Mouse (Mus musculus): ENCODE measurements around the gene Gm13871. TPM values are rescaled to one million over a fixed set of nuclear protein-coding genes. Genes with fewer than 3 reads are reported as not detected.
"Not testable (repeated sequence)": the region's sequence is repeated elsewhere in the genome, so short reads cannot be mapped to it uniquely, and the experiment has no call there.

The Gm13871 gene
- total RNA-seq (2021): under 1 TPM in 1 of 2 experiments, not detected in 1; 0.20 TPM
- long read RNA-seq, experiment 1: 0 reads
- long read RNA-seq, experiment 2: 0 reads

DNA sequence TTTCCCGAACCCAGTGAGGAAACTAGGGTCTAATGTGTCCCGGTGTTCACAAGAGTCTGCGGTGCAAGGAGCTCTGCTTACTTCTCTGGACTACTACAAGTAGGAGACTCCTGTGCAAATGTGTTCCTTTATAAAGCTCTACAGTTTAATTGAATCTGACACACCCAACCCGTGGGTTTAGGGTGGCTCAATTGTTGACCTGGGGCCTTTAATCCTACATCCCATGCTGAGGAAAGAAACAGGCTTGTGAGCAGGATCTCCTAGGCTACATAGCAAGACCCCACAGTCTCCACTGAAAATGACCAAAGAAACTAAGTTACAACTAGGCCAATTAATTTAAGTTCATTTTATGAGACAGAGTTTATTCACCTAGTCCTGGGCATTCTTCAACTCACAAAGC is at the start of gene Gm13871:
Gene Gm13871, minus strand, starts transcription at position 101 of the 400 bp plus-strand sequence.
- H3K4me3 ChIP-seq; H3K27ac ChIP-seq; DNase-seq; intact Hi-C loops (cut with DNase I): not testable (repeated sequence)

DNA sequence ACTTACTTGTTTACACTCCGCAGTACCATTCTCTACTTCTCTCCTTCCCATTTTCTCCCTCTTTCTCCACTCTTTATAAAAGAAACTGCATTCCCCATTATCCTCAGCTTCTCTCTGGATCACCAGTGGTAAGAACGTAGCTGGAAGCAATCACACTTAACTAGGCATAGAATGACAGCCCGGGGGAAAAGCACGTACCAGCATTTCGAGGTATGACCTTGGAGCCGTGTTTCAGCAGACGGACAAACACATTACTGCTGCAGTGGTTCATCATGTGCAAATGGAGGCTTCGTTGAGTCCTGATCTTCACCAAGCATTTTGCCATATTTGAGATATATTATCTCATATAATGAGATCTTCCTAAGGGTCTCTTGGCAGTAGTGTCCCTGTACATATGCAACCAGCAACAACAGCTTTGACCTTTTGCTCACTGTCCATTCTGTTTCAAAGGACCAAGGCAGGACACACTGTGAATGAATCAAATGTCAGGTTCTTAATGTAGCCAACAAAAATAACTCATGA is 44.7 kb upstream of the Gm13871 start, which contains the start of gene 2310002L09Rik:
Gene 2310002L09Rik, minus strand, starts transcription at position 472 of the 522 bp plus-strand sequence.
- TF ChIP-seq CTCF (IDR thresholded peaks at IDR 0.05): no peak
- intact Hi-C loops (cut with DNase I): loop anchor here (2.0 kb wide), 1 partner anchor 30 kb away; no protein-coding TSS in a partner anchor
- peak; percentile 44 for DNase-seq
- Histone ChIP-seq H3K27ac (peak within 1 kb of the TSS; percentile 93), H3K4me3 (peak within 1 kb of the TSS; percentile 75)

- intact Hi-C loops (cut with DNase I); DNase-seq; H3K27ac ChIP-seq; H3K4me3 ChIP-seq: not testable (repeated sequence)
Measured at GRCm38 (mm10) chr4:73920660-73921059, 14.9 kb upstream of the Gm13871 start, which contains the start of gene Gm11756. Gene Gm11756, minus strand, starts transcription at chr4:73920760.

GRCm38 (mm10) chr4:73891012-73891411 is 14.7 kb downstream of the Gm13871 start, which contains the start of gene Gm11757:
Gene Gm11757, minus strand, starts transcription at chr4:73891112.
- H3K27ac ChIP-seq; DNase-seq; H3K4me3 ChIP-seq; intact Hi-C loops (cut with DNase I): not testable (repeated sequence)

GRCm38 (mm10) chr4:73876166-73876565 is 29.6 kb downstream of the Gm13871 start, which contains the start of gene Gm11758:
Gene Gm11758, minus strand, starts transcription at chr4:73876266.
- DNase-seq; H3K27ac ChIP-seq; H3K4me3 ChIP-seq; intact Hi-C loops (cut with DNase I): not testable (repeated sequence)

Other genes with a start within 250 kb of the Gm13871 start
- not detected for gene Gm11239, start 237.6 kb downstream of the Gm13871 start, total RNA-seq (2021)
- not detected for gene Gm428, start 222.4 kb downstream of the Gm13871 start, total RNA-seq (2021)
- gene Rasef, start 115.0 kb downstream of the Gm13871 start, total RNA-seq (2021): not detected
- gene Gm11758, start 29.7 kb downstream of the Gm13871 start, total RNA-seq (2021): not detected
- under 1 TPM in 1 of 2 experiments, not detected in 1; 0.20 TPM for gene Gm11757, start 14.8 kb downstream of the Gm13871 start, total RNA-seq (2021)
- 1 to 10 TPM in 1 of 2 experiments, not detected in 1; 1.3 TPM for gene Gm11756, start 14.8 kb upstream of the Gm13871 start, total RNA-seq (2021)
- 100 to 1,000 TPM; 117 to 174 TPM for gene 2310002L09Rik, start 44.9 kb upstream of the Gm13871 start, total RNA-seq (2021)
- gene Frmd3, start 107.5 kb upstream of the Gm13871 start, total RNA-seq (2021): under 1 TPM; 0.11 to 0.18 TPM